29 mouse cellular contexts compared by ENCODE assay signal in genomic region chr5:51028966-51029365, GRCm38 (mm10).
DNase-seq lines count a peak whose midpoint lies in the region; ATAC-seq and TF ChIP-seq lines count a peak whose summit lies in the region.
"Had no signal": no experiment of that assay in that cellular context is flagged by ENCODE, and none has a peak within 500 bp of the region (broad histone marks: within the 10 kb centered on the region; RNA-seq: fewer than 3 reads in every experiment).

No protein-coding gene starts in this region.

- no peaks in the 10 kb centered on the region for H3K4me1 ChIP-seq in kidney, postnatal 0 days (replicated peaks; ENCODE audit: insufficient read depth, low read length)
- H3K4me1 ChIP-seq in neural tube, embryonic 13.5 days (replicated peaks), result no peaks in the 10 kb centered on the region
- H3K4me1 ChIP-seq in hindbrain, embryonic 11.5 days (replicated peaks; ENCODE audit: control insufficient read depth, insufficient read depth, low read length), result no peaks in the 10 kb centered on the region
- H3K4me1 ChIP-seq: embryonic facial prominence, embryonic 12.5 days; embryonic facial prominence, embryonic 15.5 days; heart, embryonic 12.5 days; heart, embryonic 15.5 days; hindbrain, embryonic 10.5 days had no signal

- no peaks in the 10 kb centered on the region for H3K9me3 ChIP-seq in kidney, postnatal 0 days (replicated peaks; ENCODE audit: low read length)
- H3K9me3 ChIP-seq in neural tube, embryonic 13.5 days, result no peaks in the 10 kb centered on the region
- no peaks in the 10 kb centered on the region for H3K9me3 ChIP-seq in hindbrain, embryonic 11.5 days (ENCODE audit: control insufficient read depth, low read length)
- H3K9me3 ChIP-seq: embryonic facial prominence, embryonic 12.5 days; embryonic facial prominence, embryonic 15.5 days; G1E; heart, embryonic 12.5 days; heart, embryonic 15.5 days; hindbrain, embryonic 10.5 days had no signal

- DNase-seq in kidney, adult 9 months, result peak; percentile 13
- no peak for DNase-seq in kidney, postnatal 4 days
- DNase-seq in kidney, postnatal 0 days (ENCODE audit: low spot score), result peak; percentile 3
- DNase-seq in kidney, postnatal 36 days, result no peak
- no peak for DNase-seq in neural tube, embryonic 10.5 days (ENCODE audit: extremely low spot score, low spot score)
- no peak for DNase-seq in hindbrain, embryonic 11.5 days (ENCODE audit: low spot score)
- DNase-seq: adrenal gland, adult 2 months; adrenal gland, postnatal 14 days; B cell, adult 2 months; cerebellum, adult 11 months; cerebellum, adult 2 months; cerebellum, adult 9-11 months; cerebellum, postnatal 25 days; forebrain, postnatal 0 days; gastrocnemius, postnatal 25 days; heart, adult 18-20 months; heart, postnatal 10 days; heart, postnatal 36 days had no signal

- 0 out of 2 replicates have a peak, but pooled peaks have one; percentile 29 for ATAC-seq in kidney, postnatal 0 days (replicated peaks; ENCODE audit: low FRiP score, low read depth)
- ATAC-seq in neural tube, embryonic 13.5 days (ENCODE audit: low read depth), result peak; percentile 71
- no peak for ATAC-seq in hindbrain, embryonic 11.5 days (ENCODE audit: low FRiP score)
- ATAC-seq: forebrain, embryonic 14.5 days; forebrain, postnatal 0 days; Patski had no signal

- H3K36me3 ChIP-seq in kidney, postnatal 0 days (ENCODE audit: insufficient read depth, low read length), result no peaks in the 10 kb centered on the region
- no peaks in the 10 kb centered on the region for H3K36me3 ChIP-seq in neural tube, embryonic 13.5 days
- H3K36me3 ChIP-seq in hindbrain, embryonic 11.5 days (ENCODE audit: control insufficient read depth, insufficient read depth, low read length), result no peaks in the 10 kb centered on the region
- H3K36me3 ChIP-seq: embryonic facial prominence, embryonic 12.5 days; embryonic facial prominence, embryonic 15.5 days; G1E; heart, embryonic 12.5 days; heart, embryonic 15.5 days; hindbrain, embryonic 10.5 days had no signal

- no peaks in the 10 kb centered on the region for H3K27me3 ChIP-seq in kidney, postnatal 0 days (ENCODE audit: insufficient read depth, low read length)
- no peaks in the 10 kb centered on the region for H3K27me3 ChIP-seq in neural tube, embryonic 13.5 days
- no peaks in the 10 kb centered on the region for H3K27me3 ChIP-seq in hindbrain, embryonic 11.5 days (ENCODE audit: control insufficient read depth, insufficient read depth, low read length)
- H3K27me3 ChIP-seq: CH12.LX; embryonic facial prominence, embryonic 12.5 days; embryonic facial prominence, embryonic 15.5 days; heart, embryonic 12.5 days; heart, embryonic 15.5 days; Patski had no signal

- H3K27ac ChIP-seq in kidney, postnatal 0 days, result no peak overlapping the region
- no peak overlapping the region for H3K27ac ChIP-seq in neural tube, embryonic 13.5 days (replicated peaks)
- H3K27ac ChIP-seq in hindbrain, embryonic 11.5 days (ENCODE audit: low read depth, low read length), result no peak overlapping the region
- H3K27ac ChIP-seq: embryonic facial prominence, embryonic 12.5 days; embryonic facial prominence, embryonic 15.5 days; heart, embryonic 15.5 days; hindbrain, embryonic 10.5 days; hindbrain, embryonic 14.5 days had no signal

- H3K4me2 ChIP-seq in kidney, postnatal 0 days (ENCODE audit: low read length), result no peak overlapping the region
- no peak overlapping the region for H3K4me2 ChIP-seq in neural tube, embryonic 13.5 days
- no peak overlapping the region for H3K4me2 ChIP-seq in hindbrain, embryonic 11.5 days (replicated peaks; ENCODE audit: low read depth, low read length)
- H3K4me2 ChIP-seq: embryonic facial prominence, embryonic 12.5 days; embryonic facial prominence, embryonic 15.5 days; heart, embryonic 12.5 days; heart, embryonic 15.5 days; hindbrain, embryonic 14.5 days had no signal

- no peak overlapping the region for H3K9ac ChIP-seq in kidney, postnatal 0 days (ENCODE audit: low read depth, low read length)
- no peak overlapping the region for H3K9ac ChIP-seq in neural tube, embryonic 13.5 days
- no peak overlapping the region for H3K9ac ChIP-seq in hindbrain, embryonic 11.5 days (ENCODE audit: low read depth, low read length)
- H3K9ac ChIP-seq: embryonic facial prominence, embryonic 12.5 days; embryonic facial prominence, embryonic 15.5 days; forebrain, postnatal 0 days; heart, embryonic 12.5 days; heart, embryonic 15.5 days; hindbrain, embryonic 14.5 days had no signal

- WGBS in kidney, postnatal 0 days, result 56% methylated on average over 4 of the region's 4 CpGs
- 66% methylated on average over 4 of the region's 4 CpGs for WGBS in neural tube, embryonic 13.5 days
- WGBS in hindbrain, embryonic 11.5 days, result 80% methylated on average over 4 of the region's 4 CpGs

- TF ChIP-seq CTCF in kidney, postnatal 0 days (IDR thresholded peaks at IDR 0.05; ENCODE audit: low read depth), result no peak

- no peak overlapping the region for H3K4me3 ChIP-seq in kidney, postnatal 0 days (replicated peaks; ENCODE audit: low read depth, low read length)
- no peak overlapping the region for H3K4me3 ChIP-seq in neural tube, embryonic 13.5 days
- H3K4me3 ChIP-seq in hindbrain, embryonic 11.5 days (ENCODE audit: low read depth, low read length), result no peak overlapping the region
- H3K4me3 ChIP-seq: embryonic facial prominence, embryonic 12.5 days; embryonic facial prominence, embryonic 15.5 days; heart, embryonic 12.5 days; heart, embryonic 15.5 days; hindbrain, embryonic 10.5 days had no signal

Comparison
In these comparisons a context has a peak if more than half of its experiments do, and no peak if none do; other contexts are left out.
1. DNase-seq: peak in kidney, adult 9 months (single experiment) and kidney, postnatal 0 days (single experiment); none in kidney, postnatal 4 days (0 of 2), kidney, postnatal 36 days (0 of 2), neural tube, embryonic 10.5 days (single experiment) and hindbrain, embryonic 11.5 days (single experiment).